Mouse (Mus musculus): Measurements from ENCODE around the gene Ogfod2. TPM values are rescaled to one million over a fixed set of nuclear protein-coding genes. Genes with fewer than 3 reads are reported as not detected.
A peak's percentile ranks its signal among the peaks of the same experiment; 100 is the strongest.

The Ogfod2 gene
- polyA plus RNA-seq, 1 experiment: 35.5 TPM

- TF ChIP-seq POLR2A (IDR thresholded peaks at IDR 0.05; ENCODE audit: borderline replicate concordance, control insufficient read depth, low read depth, low read length) (no peak), CTCF (IDR thresholded peaks at IDR 0.05; ENCODE audit: control insufficient read depth, insufficient read depth, low read length) (no peak)
- WGBS: 92% methylated on average over 24 of the region's 24 CpGs
- Histone ChIP-seq H3K4me1 (ENCODE audit: control insufficient read depth, insufficient read depth, low read length) (peaks cover 2% of the 10 kb centered on the region; the same call in 1 of the 2 replicates), H3K27ac (ENCODE audit: control insufficient read depth, insufficient read depth, low read depth, low read length, poor library complexity) (no peak overlapping the region), H3K4me3 (replicated peaks; ENCODE audit: control insufficient read depth, low read depth, low read length) (no peak overlapping the region)
These were observed 2.4 kb downstream of the Ogfod2 start for GRCm38 (mm10) chr5:124114276-124115025.

DNA sequence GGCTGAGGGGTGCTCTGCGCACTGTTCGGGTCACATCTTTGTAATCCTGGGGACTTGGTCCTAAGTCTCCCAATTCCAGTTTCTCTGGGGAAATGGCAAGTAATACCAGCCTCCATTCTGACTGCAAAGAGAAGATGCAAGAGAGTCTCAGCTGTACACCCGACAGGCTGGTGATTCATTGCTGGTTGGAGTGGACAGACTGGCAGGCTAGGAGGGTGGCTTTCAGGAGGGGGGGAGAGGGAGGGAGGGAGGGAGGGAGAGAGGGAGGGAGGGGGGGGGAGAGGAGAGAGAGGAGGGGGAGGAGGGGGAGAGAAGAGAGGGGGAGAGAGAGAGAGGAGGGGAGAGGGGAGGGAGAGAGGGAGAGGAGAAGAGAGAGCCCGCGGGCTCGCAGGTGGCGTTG lies 3.4 kb downstream of the Ogfod2 start:
- 0 out of 2 replicates have a peak overlapping the region, but pooled peaks have one; percentile 74 for H3K27ac ChIP-seq (ENCODE audit: control insufficient read depth, insufficient read depth, low read depth, low read length, poor library complexity)

DNA sequence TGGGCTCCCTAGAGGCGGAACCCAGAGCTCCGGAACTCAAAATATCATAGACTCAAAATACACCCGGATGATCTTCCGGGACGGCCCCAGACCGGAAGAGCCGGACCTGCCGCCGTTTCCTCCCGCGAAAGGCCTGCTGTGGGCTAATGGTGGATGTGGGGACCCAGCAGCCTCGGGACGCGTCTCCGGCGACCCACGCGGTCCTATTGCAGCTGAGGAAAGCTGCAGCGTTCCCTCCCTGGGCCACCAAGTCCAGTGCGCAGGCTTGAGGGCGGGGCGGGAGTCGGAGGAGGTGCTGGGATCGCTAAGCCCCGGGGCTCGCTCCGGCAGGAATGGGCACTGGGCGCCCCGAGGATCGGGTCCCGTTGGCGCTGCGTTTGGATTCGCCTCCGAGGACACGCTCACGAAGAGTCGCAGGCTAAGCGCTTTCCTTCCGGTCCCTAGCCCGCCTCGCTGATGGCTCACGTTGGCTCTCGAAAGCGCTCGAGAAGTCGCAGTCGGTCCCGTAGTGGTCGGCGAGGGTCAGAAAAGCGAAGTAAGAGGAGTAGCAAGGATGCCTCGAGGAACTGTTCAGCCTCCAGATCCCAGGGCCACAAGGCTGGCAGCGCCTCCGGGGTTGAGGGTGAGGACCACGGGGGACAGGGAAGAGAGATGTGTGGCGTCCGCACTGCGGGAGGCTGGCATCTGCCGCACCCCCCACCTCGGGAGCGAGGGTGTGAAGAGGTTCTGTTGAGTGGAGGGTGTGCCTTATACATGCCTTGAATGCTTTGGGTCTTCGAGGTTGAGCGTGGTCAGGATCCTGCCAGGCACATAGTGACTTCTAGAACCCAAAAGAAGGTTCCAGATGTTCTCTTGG lies 4.1 kb downstream of the Ogfod2 start, which contains the start of gene Arl6ip4:
Gene Arl6ip4, plus strand, starts transcription at position 100 of the 856 bp plus-strand sequence.
- Histone ChIP-seq H3K4me3 (replicated peaks; ENCODE audit: control insufficient read depth, low read depth, low read length) (peak within 1 kb of the TSS; percentile 99), H3K27ac (ENCODE audit: control insufficient read depth, insufficient read depth, low read depth, low read length, poor library complexity) (peak within 1 kb of the TSS; percentile 74; the same call in 1 of the 2 replicates), H3K4me1 (ENCODE audit: control insufficient read depth, insufficient read depth, low read length) (peaks cover 2% of the 10 kb centered on the region)
- peak; percentile 75; the same call in 1 of the 2 replicates for TF ChIP-seq POLR2A (IDR thresholded peaks at IDR 0.05; ENCODE audit: borderline replicate concordance, control insufficient read depth, low read depth, low read length)
- TF ChIP-seq CTCF (IDR thresholded peaks at IDR 0.05; ENCODE audit: control insufficient read depth, insufficient read depth, low read length): no peak
- WGBS: under 1% methylated on average over 64 of the region's 64 CpGs

More for the DNA sequence above, 3.4 kb downstream of the Ogfod2 start:
- TF ChIP-seq CTCF (IDR thresholded peaks at IDR 0.05; ENCODE audit: control insufficient read depth, insufficient read depth, low read length) (no peak), POLR2A (IDR thresholded peaks at IDR 0.05; ENCODE audit: borderline replicate concordance, control insufficient read depth, low read depth, low read length) (no peak)
- 30% methylated on average over 7 of the region's 7 CpGs for WGBS
- peak overlapping the region; percentile 99 for H3K4me3 ChIP-seq (replicated peaks; ENCODE audit: control insufficient read depth, low read depth, low read length)
- peaks cover 2% of the 10 kb centered on the region for H3K4me1 ChIP-seq (ENCODE audit: control insufficient read depth, insufficient read depth, low read length)

- WGBS: 47% methylated on average over 5 of the region's 5 CpGs
- peaks cover 2% of the 10 kb centered on the region for H3K4me1 ChIP-seq (ENCODE audit: control insufficient read depth, insufficient read depth, low read length)
- H3K4me3 ChIP-seq (replicated peaks; ENCODE audit: control insufficient read depth, low read depth, low read length): no peak overlapping the region
- TF ChIP-seq POLR2A (IDR thresholded peaks at IDR 0.05; ENCODE audit: borderline replicate concordance, control insufficient read depth, low read depth, low read length) (no peak), CTCF (IDR thresholded peaks at IDR 0.05; ENCODE audit: control insufficient read depth, insufficient read depth, low read length) (no peak)
- no peak overlapping the region for H3K27ac ChIP-seq (ENCODE audit: control insufficient read depth, insufficient read depth, low read depth, low read length, poor library complexity)
These were observed 7.1 kb downstream of the Ogfod2 start for GRCm38 (mm10) chr5:124119204-124119603.

DNA sequence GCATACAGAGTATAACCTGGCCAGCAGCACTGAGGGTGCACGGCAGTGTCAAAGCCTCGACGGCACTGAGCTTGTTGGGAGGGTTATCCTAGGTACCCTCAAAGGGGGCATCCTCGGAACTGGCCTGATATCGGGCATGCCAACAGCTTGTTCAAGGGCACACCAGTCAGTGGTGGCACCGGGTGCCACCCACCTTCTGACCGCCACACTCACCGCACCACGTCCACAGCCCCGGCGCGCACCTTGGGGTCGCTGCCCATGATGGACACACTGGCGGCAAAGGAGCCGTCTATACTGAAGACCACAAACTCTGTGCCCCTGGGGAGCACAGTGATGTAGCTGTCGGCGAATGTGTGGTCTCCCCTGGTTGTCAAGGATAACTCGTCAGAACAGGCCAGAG lies 10.3 kb downstream of the Ogfod2 start:
- no peak overlapping the region for H3K27ac ChIP-seq (ENCODE audit: control insufficient read depth, insufficient read depth, low read depth, low read length, poor library complexity)
- TF ChIP-seq CTCF (IDR thresholded peaks at IDR 0.05; ENCODE audit: control insufficient read depth, insufficient read depth, low read length): no peak
- TF ChIP-seq POLR2A (IDR thresholded peaks at IDR 0.05; ENCODE audit: borderline replicate concordance, control insufficient read depth, low read depth, low read length): no peak
- no peaks in the 10 kb centered on the region; the same call in 1 of the 2 replicates for H3K4me1 ChIP-seq (ENCODE audit: control insufficient read depth, insufficient read depth, low read length)
- H3K4me3 ChIP-seq (replicated peaks; ENCODE audit: control insufficient read depth, low read depth, low read length): no peak overlapping the region
- WGBS: 90% methylated on average over 18 of the region's 18 CpGs

DNA sequence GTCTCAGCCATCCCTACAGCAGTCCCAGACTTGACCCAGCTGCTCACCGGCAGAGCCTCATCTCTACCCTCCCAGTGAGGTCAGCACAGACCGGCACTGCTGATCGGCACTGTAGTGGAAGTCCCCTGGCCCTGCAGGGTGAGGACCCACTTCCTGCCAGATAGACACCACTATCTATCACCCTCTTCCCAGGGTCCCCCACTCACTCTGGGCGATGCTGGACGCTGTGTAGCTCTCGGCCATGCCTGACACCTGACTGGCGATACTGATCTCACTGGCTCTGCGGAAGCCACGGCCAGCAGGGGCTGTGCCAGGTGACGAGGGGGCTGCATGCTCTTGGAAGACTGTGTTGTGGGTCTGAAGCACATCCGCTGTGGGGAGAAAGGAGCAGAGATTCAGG lies 13.0 kb downstream of the Ogfod2 start:
- H3K4me3 ChIP-seq (replicated peaks; ENCODE audit: control insufficient read depth, low read depth, low read length): no peak overlapping the region
- no peak overlapping the region for H3K27ac ChIP-seq (ENCODE audit: control insufficient read depth, insufficient read depth, low read depth, low read length, poor library complexity)
- TF ChIP-seq POLR2A (IDR thresholded peaks at IDR 0.05; ENCODE audit: borderline replicate concordance, control insufficient read depth, low read depth, low read length): no peak
- 89% methylated on average over 11 of the region's 11 CpGs for WGBS
- no peaks in the 10 kb centered on the region for H3K4me1 ChIP-seq (ENCODE audit: control insufficient read depth, insufficient read depth, low read length)

- WGBS: 74% methylated on average over 5 of the region's 5 CpGs
- no peak for TF ChIP-seq CTCF (IDR thresholded peaks at IDR 0.05; ENCODE audit: control insufficient read depth, insufficient read depth, low read length)
- TF ChIP-seq POLR2A (IDR thresholded peaks at IDR 0.05; ENCODE audit: borderline replicate concordance, control insufficient read depth, low read depth, low read length): no peak
- no peak overlapping the region for H3K27ac ChIP-seq (ENCODE audit: control insufficient read depth, insufficient read depth, low read depth, low read length, poor library complexity)
- H3K4me1 ChIP-seq (ENCODE audit: control insufficient read depth, insufficient read depth, low read length): no peaks in the 10 kb centered on the region
- H3K4me3 ChIP-seq (replicated peaks; ENCODE audit: control insufficient read depth, low read depth, low read length): no peak overlapping the region
These were observed 22.2 kb downstream of the Ogfod2 start for GRCm38 (mm10) chr5:124134261-124134660.

GRCm38 (mm10) chr5:124138066-124138465 lies 26.0 kb downstream of the Ogfod2 start:
- 73% methylated on average over 7 of the region's 7 CpGs for WGBS
- TF ChIP-seq POLR2A (IDR thresholded peaks at IDR 0.05; ENCODE audit: borderline replicate concordance, control insufficient read depth, low read depth, low read length) (no peak), CTCF (IDR thresholded peaks at IDR 0.05; ENCODE audit: control insufficient read depth, insufficient read depth, low read length) (no peak)
- H3K27ac ChIP-seq (ENCODE audit: control insufficient read depth, insufficient read depth, low read depth, low read length, poor library complexity): no peak overlapping the region
- no peak overlapping the region for H3K4me3 ChIP-seq (replicated peaks; ENCODE audit: control insufficient read depth, low read depth, low read length)
- no peaks in the 10 kb centered on the region for H3K4me1 ChIP-seq (ENCODE audit: control insufficient read depth, insufficient read depth, low read length)
